Mouse (Mus musculus) adrenal gland, postnatal 25 days (tissue): ENCODE results near the gene Nif3l1. TPM values are rescaled to one million over a fixed set of nuclear protein-coding genes. Genes with fewer than 3 reads are reported as not detected.

Experiments
- DNase-seq: peaks from one replicate; pipeline ENCODE4 v3.0.0; 2021; ENCODE audit warnings: mixed read lengths
- long read RNA-seq: library from polyadenylated mRNA; stranded (forward); transcript quantifications from one replicate; pipeline ENCODE4 v2.0.0, GENCODE M21; 2021
- total RNA-seq: library from RNA; stranded (reverse); gene quantifications from 2 replicates; pipeline ENCODE4 v1.2.3, GENCODE M21; 2021

Gene Nif3l1
- 13.3 and 22.0 TPM in 2 replicates for total RNA-seq
- long read RNA-seq, transcript Nif3l1-201 (7 exons, 3,769 nt): major isoform, 17 of 24 reads
- long read RNA-seq, partial matches to known transcripts: 2 of 24 reads
- long read RNA-seq, other reads (novel, unspliced or antisense): 4 of 24 reads

DNA sequence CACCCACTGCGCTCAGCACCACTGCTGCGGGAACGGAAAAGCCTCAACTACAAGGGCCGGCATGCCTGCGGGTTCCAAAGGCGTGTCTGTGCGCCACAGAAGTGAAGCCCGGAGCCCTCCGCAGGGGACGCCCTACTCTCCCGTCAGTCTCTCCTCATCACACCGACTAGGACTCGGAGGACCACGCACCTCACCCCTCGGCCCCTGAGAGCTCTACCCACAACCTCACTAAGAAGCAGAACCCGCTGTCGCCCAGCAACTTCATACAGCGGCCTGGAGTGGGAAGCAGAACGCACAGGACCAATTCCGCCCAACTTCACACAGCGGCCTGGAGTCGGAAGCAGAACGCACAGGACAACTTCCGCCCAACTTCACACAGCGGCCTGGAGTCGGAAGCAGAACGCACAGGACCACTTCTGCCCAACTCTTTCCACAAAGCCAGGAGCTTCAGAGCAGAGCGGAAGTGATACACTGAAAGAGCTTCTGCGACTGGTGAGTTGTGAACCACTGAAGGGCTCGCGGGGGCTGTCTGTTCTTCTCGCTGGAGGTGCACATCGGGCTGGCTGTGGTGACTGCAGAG, at the start of gene Nif3l1, which contains the start of gene Ppil3:
Gene Nif3l1 (plus strand): TSS at position 9 of the 580 bp plus-strand sequence.
Gene Ppil3 (minus strand): TSS at position 344 of the 580 bp plus-strand sequence.
- peak; percentile 74 for DNase-seq

DNA sequence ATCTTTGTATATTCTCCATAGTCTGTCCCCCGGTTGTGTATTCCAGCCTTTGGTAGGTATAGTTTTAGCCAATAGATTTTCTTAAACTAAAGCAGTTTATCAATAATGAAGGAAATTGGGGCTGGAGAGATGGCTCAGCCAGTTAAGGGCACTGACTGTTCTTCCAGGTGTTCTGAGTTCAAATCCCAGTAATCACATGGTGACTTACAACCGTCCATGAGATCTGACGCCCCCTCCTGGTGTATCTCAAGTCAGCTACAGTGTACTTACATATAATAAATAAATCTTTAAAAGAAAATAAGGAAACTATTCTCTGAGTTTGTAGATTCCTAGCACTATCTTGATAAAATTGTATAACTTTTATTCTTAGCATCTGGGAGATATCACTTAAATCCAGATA, 49.6 kb upstream of the Nif3l1 start:
- no peak for DNase-seq

DNA sequence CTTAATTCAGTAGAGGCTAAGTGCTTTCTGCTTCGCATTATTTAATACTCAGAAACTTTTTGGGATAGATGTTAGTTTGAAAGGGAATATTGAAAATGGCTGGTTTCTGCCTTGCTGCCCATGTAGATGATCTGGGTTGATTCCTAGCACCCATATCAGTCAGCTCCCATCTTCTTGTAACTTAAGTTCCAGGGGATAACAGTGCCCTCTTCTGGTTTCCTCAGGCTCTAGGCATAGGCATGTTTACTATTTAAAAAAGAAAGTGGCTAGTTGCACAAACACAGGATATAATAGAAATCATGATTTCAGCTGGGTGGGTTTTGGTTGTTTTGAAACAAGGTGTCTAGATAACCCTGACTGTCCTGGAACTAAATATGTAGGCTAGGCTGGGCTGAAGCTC, 48.8 kb upstream of the Nif3l1 start:
- no peak for DNase-seq

DNA sequence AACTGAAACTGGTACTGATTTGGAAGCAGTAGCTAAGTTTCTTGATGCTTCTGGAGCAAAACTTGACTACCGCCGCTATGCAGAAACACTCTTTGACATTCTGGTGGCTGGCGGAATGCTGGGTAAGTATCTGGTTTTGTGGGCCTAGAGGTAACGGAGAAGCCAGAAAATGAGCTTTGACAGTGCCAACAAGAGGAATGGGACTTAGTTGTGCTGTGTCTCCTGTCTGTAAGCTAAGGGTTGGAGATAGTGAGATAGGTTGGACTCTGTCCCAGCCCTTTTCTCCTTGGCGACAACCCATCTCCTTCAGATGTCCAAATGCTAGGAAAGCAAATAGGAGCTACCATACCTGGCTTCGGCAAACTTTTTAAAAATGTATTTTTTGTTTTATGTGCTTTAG, 47.2 kb upstream of the Nif3l1 start:
- no peak for DNase-seq

DNA sequence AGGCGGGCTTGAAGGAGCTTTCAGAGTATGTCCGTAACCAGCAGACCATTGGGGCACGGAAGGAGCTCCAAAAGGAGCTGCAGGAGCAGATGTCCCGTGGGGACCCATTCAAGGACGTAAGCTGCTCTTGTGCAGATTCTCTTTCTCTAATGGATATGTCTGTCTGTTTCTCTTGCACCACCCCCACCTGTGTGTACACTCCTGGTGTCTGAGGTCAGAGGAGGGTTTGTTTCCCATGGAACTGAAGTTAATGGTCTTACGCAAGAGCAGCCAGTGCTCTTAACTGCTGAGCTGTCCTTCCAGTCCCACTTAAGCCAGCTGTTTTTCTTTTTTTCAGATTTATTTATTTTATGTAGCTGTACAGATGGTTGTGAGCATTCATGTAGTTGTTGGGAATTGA, 43.6 kb upstream of the Nif3l1 start:
- no peak for DNase-seq

DNA sequence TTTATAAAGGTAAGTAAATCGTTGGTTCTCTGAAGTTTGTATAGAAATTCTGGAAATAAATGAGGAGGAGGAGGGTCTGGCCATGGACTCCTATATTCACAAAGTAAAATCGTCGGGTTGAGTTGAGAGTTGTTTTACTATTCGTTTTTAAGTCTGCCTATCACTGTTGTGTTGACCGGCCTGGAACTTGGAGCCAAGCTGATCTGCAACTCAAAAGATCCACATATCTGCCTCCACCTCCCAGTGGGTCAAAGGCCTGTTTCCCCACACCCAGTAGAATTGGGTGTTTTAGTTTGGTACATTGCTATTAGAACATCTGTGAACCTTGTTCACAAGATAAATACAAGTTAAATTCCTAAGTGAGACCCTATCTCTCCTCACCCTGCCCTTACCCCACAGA, 41.2 kb upstream of the Nif3l1 start:
- DNase-seq: no peak

DNA sequence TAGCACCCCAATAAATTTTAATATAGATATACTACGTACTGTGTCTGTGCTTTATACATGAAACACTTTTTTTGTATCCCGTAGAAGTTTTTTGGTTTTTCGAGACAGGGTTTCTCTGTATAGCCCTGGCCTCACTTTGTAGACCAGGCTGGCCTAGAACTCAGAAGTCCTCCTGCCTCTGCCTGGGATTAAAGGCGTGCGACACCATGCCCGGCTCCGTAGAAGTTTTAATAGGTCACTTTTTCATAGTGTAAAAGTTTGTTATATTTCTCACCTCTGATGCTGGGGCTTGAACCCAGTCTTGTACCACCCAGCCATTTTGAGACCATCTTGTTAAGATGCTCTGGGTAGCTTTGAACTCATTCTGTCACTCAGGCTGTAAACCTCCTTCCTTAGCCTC, 37.6 kb upstream of the Nif3l1 start:
- DNase-seq: no peak

DNA sequence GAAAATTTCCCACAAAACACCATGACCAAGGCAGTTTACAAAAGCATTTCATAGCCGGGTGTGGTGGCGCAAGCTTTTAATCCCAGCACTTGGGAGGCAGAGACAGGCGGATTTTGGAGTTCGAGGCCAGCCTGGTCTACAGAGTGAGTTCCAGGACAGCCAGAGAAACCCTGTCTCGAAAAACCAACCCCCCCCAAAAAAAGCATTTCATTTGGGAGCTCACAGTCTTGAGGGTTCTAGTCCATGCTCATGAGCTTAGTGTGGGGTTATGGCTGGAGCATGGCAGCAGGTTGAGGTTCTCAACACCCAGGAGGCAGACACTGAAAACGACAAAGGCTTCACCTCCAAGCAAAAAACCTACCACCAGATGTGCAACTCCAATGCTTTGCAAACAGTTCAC, 36.8 kb upstream of the Nif3l1 start:
- no peak for DNase-seq

DNA sequence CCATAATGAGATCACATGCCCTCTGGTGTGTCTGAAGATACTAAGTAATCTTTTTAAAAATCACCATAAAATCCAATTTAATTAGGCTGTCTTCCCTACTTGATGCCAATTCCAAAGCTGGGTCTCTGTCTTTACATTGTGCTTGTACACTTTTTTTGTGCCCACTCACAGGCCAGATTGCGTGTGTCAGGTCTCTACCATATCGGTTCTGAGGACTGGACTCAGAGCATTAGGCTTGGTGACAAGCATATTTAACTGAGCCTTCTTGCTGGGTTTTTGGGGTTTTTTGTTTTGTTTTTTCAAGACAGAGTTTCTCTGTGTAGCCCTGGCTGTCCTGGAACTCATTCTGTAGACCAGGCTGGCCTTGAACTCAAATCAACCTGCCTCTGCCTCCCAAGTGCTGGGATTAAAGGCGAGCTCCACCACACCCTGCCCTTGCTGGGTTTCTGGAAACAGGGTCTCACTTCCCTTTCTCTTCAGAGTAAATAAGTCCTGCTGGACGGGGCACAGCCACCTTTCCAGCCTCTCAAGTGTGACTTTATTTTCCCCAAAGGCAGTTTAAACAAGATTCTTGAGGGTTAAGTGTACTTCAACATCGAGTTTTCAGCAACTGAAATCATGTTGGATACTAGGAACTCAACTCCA, 35.3 kb upstream of the Nif3l1 start:
- no peak for DNase-seq

DNA sequence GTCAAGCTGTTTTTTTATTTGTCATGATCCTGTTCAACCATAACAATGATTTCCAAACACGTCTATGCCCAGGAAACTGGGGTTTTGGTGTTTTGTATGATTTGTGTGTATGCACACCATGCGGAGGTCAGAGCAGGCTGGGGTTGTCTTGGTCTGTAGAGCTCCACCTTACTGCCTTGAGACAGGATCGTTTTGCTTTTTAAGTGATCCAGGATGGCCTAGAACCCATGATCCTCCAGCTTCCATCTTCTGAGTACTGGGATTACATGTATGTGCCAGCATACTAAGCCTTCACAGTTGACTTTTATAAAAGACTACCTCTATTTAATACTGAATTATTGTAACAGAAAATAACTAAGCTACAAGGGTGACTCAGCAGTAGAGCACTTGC, 34.8 kb upstream of the Nif3l1 start:
- no peak for DNase-seq

DNA sequence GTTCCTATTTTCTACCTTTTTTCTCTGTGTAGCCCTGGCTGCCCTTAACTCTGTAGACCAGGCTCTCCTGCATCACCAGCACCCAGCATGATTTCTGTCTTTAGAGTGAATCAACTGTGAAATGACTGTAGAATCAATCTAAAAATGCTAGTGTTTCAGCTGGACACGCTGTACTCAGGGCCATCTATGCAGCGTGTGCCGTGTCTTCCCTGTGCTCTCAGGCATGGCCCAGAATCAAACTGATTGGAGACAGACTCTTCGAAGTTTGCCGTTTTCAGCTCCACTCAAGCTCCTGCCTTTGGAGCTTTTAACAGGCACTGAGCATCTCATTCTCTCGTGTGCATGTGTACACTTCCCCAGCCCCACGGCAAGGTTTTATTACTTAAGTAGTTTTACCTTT, 34.2 kb upstream of the Nif3l1 start:
- DNase-seq: no peak

DNA sequence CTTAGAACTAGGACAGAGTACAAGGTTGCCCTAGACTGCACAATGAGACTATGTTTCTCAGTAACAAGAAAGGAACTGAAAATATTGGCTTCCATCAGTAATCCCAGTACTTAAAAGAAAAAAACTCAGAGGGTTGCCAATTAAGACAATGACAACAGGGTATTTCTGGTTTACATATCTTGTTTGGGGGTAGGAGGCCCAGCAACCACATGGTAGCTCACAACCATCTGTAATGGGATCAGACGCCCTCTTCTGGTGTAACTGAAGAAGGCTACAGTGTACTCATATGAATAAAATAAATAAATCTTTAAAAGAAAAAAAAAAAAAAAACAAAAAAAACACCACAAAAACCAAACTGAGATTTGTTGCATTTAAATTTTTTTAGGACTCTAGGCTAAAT, 29.5 kb upstream of the Nif3l1 start:
- DNase-seq: no peak

DNA sequence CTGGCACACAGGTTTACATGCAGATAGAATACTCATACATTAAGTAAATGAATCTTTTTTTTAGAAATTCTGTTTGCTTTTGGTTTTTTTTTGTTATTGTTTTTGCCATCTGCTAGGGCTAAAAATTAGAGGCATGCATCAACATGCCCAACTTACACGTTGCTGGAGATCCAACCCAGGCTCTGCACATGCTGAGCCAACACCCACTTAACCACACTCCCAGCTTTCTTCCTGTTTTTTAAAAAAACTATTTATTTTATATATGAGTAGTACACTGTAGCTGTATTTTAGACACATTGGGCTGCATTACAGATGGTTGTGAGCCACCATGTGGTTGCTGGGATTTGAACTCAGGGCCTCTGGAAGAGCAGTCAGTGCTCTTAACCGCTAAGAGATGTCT, 28.9 kb upstream of the Nif3l1 start:
- DNase-seq: no peak

DNA sequence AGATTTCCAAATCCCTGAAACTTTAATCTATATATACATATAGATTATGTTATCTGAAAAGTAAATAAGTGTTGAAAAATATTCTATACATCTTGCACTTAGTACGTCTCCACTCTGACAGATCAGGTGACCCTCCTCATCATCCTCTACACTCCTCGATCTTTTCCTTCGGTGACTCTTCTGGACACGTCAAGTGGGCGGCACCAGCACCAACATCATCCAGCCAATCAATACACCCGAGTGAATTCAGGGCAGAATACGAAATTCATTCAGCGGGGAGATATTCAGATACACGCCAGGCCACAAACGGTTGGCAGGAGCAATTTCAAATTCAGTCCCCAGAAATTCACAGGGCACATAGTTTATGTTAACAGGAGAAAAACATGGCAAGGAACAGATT, 24.9 kb upstream of the Nif3l1 start:
- no peak for DNase-seq

DNA sequence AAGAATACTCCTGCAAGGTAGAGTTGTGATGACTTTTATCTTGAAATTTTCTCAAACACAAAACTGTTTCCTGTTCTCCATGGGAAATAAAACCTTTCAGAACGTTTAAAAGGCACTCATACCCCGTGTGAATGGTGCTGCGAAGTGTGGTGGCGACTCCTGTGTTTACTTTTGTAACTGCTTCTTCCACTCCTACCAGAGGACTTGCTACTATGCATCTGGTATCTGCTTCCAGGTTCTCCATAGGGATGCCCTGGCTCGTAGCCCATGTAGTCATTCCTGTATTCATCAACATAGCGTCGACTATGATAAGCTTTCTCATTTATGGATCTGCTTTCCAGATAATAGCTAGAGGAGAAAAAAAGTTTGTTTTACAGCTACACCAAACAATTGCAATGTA, 24.0 kb upstream of the Nif3l1 start:
- DNase-seq: no peak

DNA sequence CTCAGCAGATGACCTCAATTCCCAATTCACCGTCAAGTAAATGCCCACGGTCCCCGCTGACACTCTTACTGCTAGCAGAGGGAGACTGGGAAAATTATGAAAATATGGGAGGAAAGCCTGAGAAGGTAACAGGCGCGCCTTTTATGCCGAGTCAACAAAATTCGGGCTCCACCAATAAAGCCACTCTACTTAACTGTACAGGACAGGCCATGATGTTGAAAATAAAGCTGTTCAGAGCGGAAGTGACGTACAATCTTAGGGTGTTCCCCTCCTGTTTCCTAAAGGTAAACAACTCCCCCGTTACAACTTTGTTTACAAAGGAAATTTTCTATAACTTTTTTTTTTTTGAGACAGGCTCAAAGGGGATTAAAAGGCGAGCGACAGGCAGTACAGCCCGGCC, 22.1 kb upstream of the Nif3l1 start:
- peak; percentile 10 for DNase-seq

DNA sequence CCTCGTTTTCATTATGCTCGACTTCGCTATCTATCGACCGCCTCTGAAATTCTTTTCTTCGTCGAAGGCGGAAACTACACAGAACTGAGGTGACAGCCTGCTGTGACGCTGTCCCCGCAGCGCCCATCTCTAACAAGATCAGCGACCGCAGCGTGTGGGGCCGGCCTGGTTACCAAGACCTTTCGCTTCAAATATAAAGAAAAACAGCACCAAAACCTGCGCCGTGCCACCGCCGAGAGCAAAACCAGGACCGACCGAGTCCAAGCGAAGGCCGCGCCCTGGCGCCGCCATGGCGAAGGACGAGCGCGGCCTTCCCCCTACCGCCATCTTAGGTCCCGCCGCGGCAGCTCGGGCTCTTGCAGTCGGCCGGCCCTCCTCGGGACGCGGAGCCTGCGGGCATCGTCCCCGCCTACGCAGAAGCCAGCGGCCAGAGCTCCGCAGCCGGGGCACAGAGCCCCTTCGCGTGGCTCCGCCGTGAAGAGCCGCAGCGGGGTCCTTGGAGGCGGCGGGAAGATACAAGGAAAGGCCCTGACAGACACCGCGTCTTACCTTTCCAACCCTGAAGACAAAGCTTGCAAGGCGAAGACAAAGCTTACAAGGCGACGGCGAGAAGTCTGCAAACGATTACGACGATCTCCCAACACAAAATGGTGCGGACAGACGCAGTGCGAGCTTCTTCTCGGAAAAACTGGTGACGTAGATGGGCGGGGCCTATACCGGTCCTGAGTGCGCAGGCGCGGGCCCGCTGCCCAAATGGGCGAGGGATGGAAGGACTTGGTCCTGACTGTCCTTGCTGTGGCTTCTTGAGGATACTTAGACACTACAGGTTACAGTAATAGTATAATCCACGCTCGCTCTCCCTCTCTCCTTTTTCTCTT, 21.3 kb upstream of the Nif3l1 start, which contains the start of gene Clk1:
Gene Clk1 (minus strand): TSS at position 696 of the 878 bp plus-strand sequence.
- peak; percentile 98 for DNase-seq

DNA sequence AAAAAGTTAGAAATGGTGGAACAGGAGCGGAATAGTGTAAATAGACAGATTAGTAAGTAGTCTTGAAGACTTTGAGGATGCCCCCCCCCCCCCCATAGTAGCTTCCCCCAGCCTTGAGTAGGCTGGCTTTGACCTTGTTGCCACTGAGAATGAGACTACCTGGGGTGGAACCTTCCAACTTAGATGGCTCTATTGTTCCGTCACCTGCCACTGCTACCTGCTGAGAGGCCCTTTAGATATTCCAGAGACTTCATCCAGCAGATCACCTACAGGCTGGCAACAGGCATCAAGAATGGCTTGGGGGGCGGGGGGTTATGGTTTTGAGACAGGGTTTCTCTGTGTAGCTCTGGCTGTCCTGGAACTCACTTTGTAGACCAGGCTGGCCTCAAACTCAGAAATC, 20.4 kb upstream of the Nif3l1 start:
- DNase-seq: no peak

DNA sequence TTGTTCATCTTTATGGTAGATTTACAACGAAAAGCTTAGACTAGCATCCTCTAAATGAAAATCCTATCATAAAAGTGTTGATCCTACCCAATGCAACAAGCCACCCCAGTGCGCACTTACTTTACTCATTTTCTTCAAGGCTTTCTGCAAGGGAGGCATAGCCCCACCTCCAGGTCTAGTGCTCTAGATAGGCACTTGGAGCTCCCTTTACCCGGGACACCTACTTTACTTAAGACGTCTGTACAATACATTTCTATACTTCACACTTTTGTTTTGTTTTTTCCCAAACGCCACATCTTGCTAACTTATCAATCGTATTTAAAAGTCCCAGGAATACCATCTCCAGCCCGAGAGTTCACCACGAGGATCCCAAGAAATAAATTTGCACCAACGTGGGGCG, 260 bp upstream of the Nif3l1 start:
- no peak for DNase-seq

DNA sequence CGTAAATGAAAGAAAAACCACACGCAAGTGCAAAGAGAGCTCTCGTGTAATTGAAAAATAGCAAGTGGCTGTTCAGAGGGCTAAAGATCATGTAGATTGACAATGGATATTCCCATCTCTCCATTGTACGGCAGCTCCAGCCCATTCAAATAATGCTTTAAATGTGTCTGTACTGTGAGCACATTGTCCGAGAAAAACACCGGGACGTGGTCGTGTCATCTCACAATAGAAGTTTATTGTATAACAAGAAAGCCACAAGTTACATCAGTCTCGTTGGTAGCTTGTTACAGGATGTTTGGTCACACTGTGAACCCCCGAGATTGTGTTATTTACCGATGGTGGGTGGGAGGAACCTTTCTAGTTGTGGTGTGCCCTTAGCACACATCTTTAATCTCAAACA, 910 bp downstream of the Nif3l1 start:
- DNase-seq: no peak

DNA sequence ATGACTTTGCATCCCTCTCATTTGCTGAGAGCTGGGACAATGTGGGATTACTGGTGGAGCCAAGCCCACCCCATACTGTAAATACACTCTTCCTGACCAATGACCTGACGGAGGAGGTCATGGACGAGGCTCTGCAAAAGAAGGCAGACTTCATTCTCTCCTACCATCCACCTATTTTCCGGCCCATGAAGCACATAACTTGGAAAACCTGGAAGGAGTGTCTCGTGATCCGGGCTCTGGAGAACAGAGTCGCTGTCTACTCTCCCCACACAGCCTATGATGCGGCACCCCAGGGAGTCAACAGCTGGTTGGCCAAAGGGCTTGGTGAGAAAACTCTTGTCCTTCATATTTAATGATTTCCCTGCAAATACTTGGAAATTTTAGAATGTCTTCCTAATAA, 2.8 kb downstream of the Nif3l1 start:
- DNase-seq: no peak

DNA sequence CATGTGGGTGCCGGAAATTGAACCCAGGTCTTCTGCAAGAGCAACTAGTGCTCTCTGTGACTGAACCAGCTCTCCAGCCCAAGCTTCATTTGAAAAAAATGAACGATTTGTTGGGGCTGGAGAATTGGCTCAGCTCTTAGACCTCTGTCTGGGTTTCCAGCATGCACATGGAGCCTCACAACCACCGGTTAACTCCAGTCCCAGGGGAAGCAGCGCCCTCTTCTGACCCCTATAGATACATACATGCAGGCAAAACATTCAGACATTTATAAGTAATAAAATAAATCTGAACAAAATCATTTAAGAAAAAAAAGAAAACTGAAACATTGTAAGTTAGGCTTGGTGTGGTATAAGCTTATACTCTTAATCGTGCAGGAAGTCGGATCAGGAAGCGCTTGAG, 3.4 kb downstream of the Nif3l1 start:
- no peak for DNase-seq

DNA sequence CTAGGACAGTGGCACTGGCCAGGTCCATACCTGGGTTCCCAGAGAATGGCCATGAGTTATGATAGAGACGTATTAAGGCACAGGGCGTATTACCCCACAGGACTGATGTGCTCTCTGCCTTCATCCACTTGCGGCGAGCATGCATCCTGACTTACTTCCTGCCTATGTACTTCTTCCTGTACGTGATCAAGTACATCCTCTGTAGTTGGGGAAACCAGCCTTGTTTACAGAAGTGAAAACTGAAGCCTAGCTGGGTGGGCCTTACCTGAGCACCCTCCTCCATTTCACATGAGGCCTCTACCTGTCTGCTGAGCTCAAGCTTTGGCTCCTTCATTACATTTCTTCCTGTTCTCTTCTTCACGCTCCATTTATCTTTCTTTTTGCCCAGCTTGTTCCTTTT, 9.4 kb downstream of the Nif3l1 start:
- no peak for DNase-seq
